Mouse (Mus musculus) midbrain, postnatal 0 days (tissue): Measurements from ENCODE around the gene Ddx41. TPM values are rescaled to one million over a fixed set of nuclear protein-coding genes. Genes with fewer than 3 reads are reported as not detected.

Experiments
- ATAC-seq: fragments of 200-750 bp; cut with Nextera tagmentation; 2 replicates; pipeline ENCODE4 v1.8.0; 2017; ENCODE audit warnings: moderate number of reproducible peaks, mild to moderate bottlenecking, moderate TSS enrichment, moderate library complexity; ENCODE audit not compliant: low FRiP score
- DNase-seq: peaks from one replicate; pipeline ENCODE4 v3.0.0-alpha.2; 2015; ENCODE audit warnings: low spot score
- H3K27ac ChIP-seq: fragments of 300-500 bp; sonication (generic); 2 replicates; pipeline ENCODE4 v1.5.1; 2014; ENCODE audit warnings: low read depth, mild to moderate bottlenecking, low read length, mixed read lengths
- H3K27me3 ChIP-seq: fragments of 300-500 bp; sonication (generic); 2 replicates; pipeline ENCODE4 v1.6.1; 2014; ENCODE audit warnings: low read length, control low read depth, mixed read lengths; ENCODE audit not compliant: insufficient read depth
- H3K36me3 ChIP-seq: fragments of 300-500 bp; sonication (generic); 2 replicates; pipeline ENCODE4 v1.6.1; 2014; ENCODE audit warnings: low read length, control low read depth, mixed read lengths; ENCODE audit not compliant: insufficient read depth
- H3K4me1 ChIP-seq: fragments of 300-500 bp; sonication (generic); 2 replicates; pipeline ENCODE4 v1.6.1; 2014; ENCODE audit warnings: mild to moderate bottlenecking, control low read depth, antibody characterized with exemption, low read length, mixed read lengths; ENCODE audit not compliant: insufficient read depth
- H3K4me2 ChIP-seq: fragments of 300-500 bp; sonication (generic); 2 replicates; pipeline ENCODE4 v1.6.1; 2014; ENCODE audit warnings: low read depth, mild to moderate bottlenecking, low read length, mixed read lengths; ENCODE audit not compliant: poor library complexity, severe bottlenecking
- H3K4me3 ChIP-seq: fragments of 300-500 bp; sonication (generic); 2 replicates; pipeline ENCODE4 v1.5.1; 2014; ENCODE audit warnings: low read depth, mild to moderate bottlenecking, low read length, moderate library complexity
- H3K9ac ChIP-seq: fragments of 300-500 bp; sonication (generic); replicated peaks from 2 replicates; pipeline ENCODE4 v1.6.1; 2014; ENCODE audit warnings: mild to moderate bottlenecking, low read length, moderate library complexity, mixed read lengths; ENCODE audit not compliant: poor library complexity, severe bottlenecking
- H3K9me3 ChIP-seq: fragments of 300-500 bp; sonication (generic); 2 replicates; pipeline ENCODE4 v1.6.1; 2016; ENCODE audit warnings: low read length, control low read depth
- CTCF ChIP-seq: IDR thresholded peaks from 2 replicates; pipeline ENCODE4 v1.5.1; 2016; ENCODE audit warnings: antibody characterized with exemption, mild to moderate bottlenecking
- WGBS: fragments of 180-500 bp; shearing (Covaris S2); extraction: QIAGEN DNeasy Blood & Tissue Kit; methylation state at CpG from one replicate; pipeline ENCODE4 v1.1.7; 2014; 5-methylcytosine and 5-hydroxymethylcytosine counted together
- microRNA-seq: library from miRNA; unstranded; fragments of <30 nt; microRNA quantifications from one replicate; pipeline ENCODE4, GENCODE M21; 2016; ENCODE audit warnings: borderline number of aligned reads
- polyA plus RNA-seq: library from polyadenylated mRNA; unstranded; fragments of >200 nt; fragmentation: Nextera tagmentation; extraction: Ambion mirVana; gene quantifications from 2 replicates; pipeline ENCODE4 v1.2.1, GENCODE M21; 2015
- total RNA-seq: library from RNA; depleted of rRNA; stranded (reverse); fragments of >200 nt; gene quantifications from 2 replicates; pipeline ENCODE4 v1.2.3, GENCODE M21; 2014; rRNA removed

Ddx41 gene
- total and polyA plus RNA-seq, 2 experiments from 2014 or later, result 45.4 to 58.9 TPM

GRCm38 (mm10) chr13:55483593-55483992, 52.9 kb downstream of the Ddx41 start:
- Histone ChIP-seq H3K27me3 (no peaks in the 10 kb centered on the region), H3K36me3 (peaks cover 39% of the 10 kb centered on the region), H3K4me3 (peak overlapping the region; percentile 75), H3K9ac (peak overlapping the region; percentile 98), H3K9me3 (no peaks in the 10 kb centered on the region), H3K4me2 (peak overlapping the region; percentile 97), H3K27ac (peak overlapping the region; percentile 75), H3K4me1 (peaks cover 11% of the 10 kb centered on the region; the same call in 1 of the 2 replicates)
- peak; percentile 95 for DNase-seq
- TF ChIP-seq CTCF, result no peak
- 3% methylated on average over 15 of the region's 15 CpGs for WGBS
- ATAC-seq, result peak; percentile 79

- no peak for TF ChIP-seq CTCF
- H3K27ac ChIP-seq, result peak overlapping the region; percentile 75
- H3K4me3 ChIP-seq, result peak overlapping the region; percentile 75
- H3K9ac ChIP-seq, result peak overlapping the region; percentile 98
- peaks cover 39% of the 10 kb centered on the region for H3K36me3 ChIP-seq
- ATAC-seq (no peak), DNase-seq (no peak)
- no peaks in the 10 kb centered on the region for H3K9me3 ChIP-seq
- peak overlapping the region; percentile 97 for H3K4me2 ChIP-seq
- 32% methylated on average over 9 of the region's 9 CpGs for WGBS
- H3K27me3 ChIP-seq, result no peaks in the 10 kb centered on the region
- H3K4me1 ChIP-seq, result peaks cover 11% of the 10 kb centered on the region; the same call in 1 of the 2 replicates
Observed at GRCm38 (mm10) chr13:55483071-55483470, 53.4 kb downstream of the Ddx41 start.

GRCm38 (mm10) chr13:55482542-55482941, 53.9 kb downstream of the Ddx41 start:
- DNase-seq (no peak), ATAC-seq (no peak)
- Histone ChIP-seq H3K9me3 (no peaks in the 10 kb centered on the region), H3K4me2 (peak overlapping the region; percentile 97), H3K4me3 (no peak overlapping the region; the same call in none of the 2 replicates), H3K9ac (no peak overlapping the region), H3K27ac (peak overlapping the region; percentile 32; the same call in 1 of the 2 replicates), H3K27me3 (no peaks in the 10 kb centered on the region), H3K4me1 (peaks cover 11% of the 10 kb centered on the region; the same call in 1 of the 2 replicates), H3K36me3 (peaks cover 40% of the 10 kb centered on the region)
- peak; percentile 9; the same call in 1 of the 2 replicates for TF ChIP-seq CTCF
- 62% methylated on average over 7 of the region's 7 CpGs for WGBS

Small RNA genes within 50 kb of the gene (microRNA-seq; reads per million reads assigned to microRNA genes)
- gene Mir6945, result 4.7 reads per million, percentile 10 among the genes with 10 or more reads in this experiment

Other genes starting within 250 kb of the Ddx41 start
- gene Prelid1, start 216.2 kb downstream of the Ddx41 start, total RNA-seq, result 208 and 210 TPM in 2 replicates
- gene Prelid1, start 216.2 kb downstream of the Ddx41 start, polyA plus RNA-seq, result 318 and 326 TPM in 2 replicates
- gene Rab24, start 214.7 kb downstream of the Ddx41 start, total RNA-seq, result 70.0 and 88.1 TPM in 2 replicates
- gene Rab24, start 214.7 kb downstream of the Ddx41 start, polyA plus RNA-seq, result 83.2 and 84.2 TPM in 2 replicates
- 6.6 and 7.2 TPM in 2 replicates for gene Mxd3, start 206.8 kb downstream of the Ddx41 start, total RNA-seq
- gene Mxd3, start 206.8 kb downstream of the Ddx41 start, polyA plus RNA-seq, result 3.5 and 3.6 TPM in 2 replicates
- gene Lman2, start 173.9 kb downstream of the Ddx41 start, total RNA-seq, result 55.7 and 55.9 TPM in 2 replicates
- 32.8 and 35.0 TPM in 2 replicates for gene Lman2, start 173.9 kb downstream of the Ddx41 start, polyA plus RNA-seq
- gene Rgs14, start 166.9 kb downstream of the Ddx41 start, total RNA-seq, result 0.44 and 1.1 TPM in 2 replicates
- gene Rgs14, start 166.9 kb downstream of the Ddx41 start, polyA plus RNA-seq, result 1.3 and 1.5 TPM in 2 replicates
- gene Slc34a1, start 138.5 kb downstream of the Ddx41 start, total RNA-seq, result not detected in 2 replicates
- 0.04 TPM in 1 of 2 replicates, not detected in the other for gene Slc34a1, start 138.5 kb downstream of the Ddx41 start, polyA plus RNA-seq
- gene Pfn3, start 121.4 kb downstream of the Ddx41 start, total RNA-seq, result 0.71 TPM in 1 of 2 replicates, not detected in the other
- gene Pfn3, start 121.4 kb downstream of the Ddx41 start, polyA plus RNA-seq, result 1.5 and 1.6 TPM in 2 replicates
- not detected in 2 replicates for gene F12, start 109.9 kb downstream of the Ddx41 start, total RNA-seq
- gene F12, start 109.9 kb downstream of the Ddx41 start, polyA plus RNA-seq, result 0.43 and 0.49 TPM in 2 replicates
- gene Grk6, start 91.6 kb downstream of the Ddx41 start, total RNA-seq, result 70.4 and 71.9 TPM in 2 replicates
- 35.5 and 35.8 TPM in 2 replicates for gene Grk6, start 91.6 kb downstream of the Ddx41 start, polyA plus RNA-seq
- gene Prr7, start 72.4 kb downstream of the Ddx41 start, total RNA-seq, result 101 and 131 TPM in 2 replicates
- 6.6 and 8.1 TPM in 2 replicates for gene Prr7, start 72.4 kb downstream of the Ddx41 start, polyA plus RNA-seq
- 498 and 510 TPM in 2 replicates for gene Dbn1, start 48.5 kb downstream of the Ddx41 start, total RNA-seq
- 482 and 484 TPM in 2 replicates for gene Dbn1, start 48.5 kb downstream of the Ddx41 start, polyA plus RNA-seq
- 32.3 and 41.3 TPM in 2 replicates for gene Pdlim7, start 23.0 kb downstream of the Ddx41 start, total RNA-seq
- gene Pdlim7, start 23.0 kb downstream of the Ddx41 start, polyA plus RNA-seq, result 153 and 171 TPM in 2 replicates
- 3.0 and 4.5 TPM in 2 replicates for gene Dok3, start 7.4 kb downstream of the Ddx41 start, total RNA-seq
- 1.4 and 1.6 TPM in 2 replicates for gene Dok3, start 7.4 kb downstream of the Ddx41 start, polyA plus RNA-seq
- 73.9 and 90.6 TPM in 2 replicates for gene Fam193b, start 34.5 kb upstream of the Ddx41 start, total RNA-seq
- gene Fam193b, start 34.5 kb upstream of the Ddx41 start, polyA plus RNA-seq, result 42.7 and 43.5 TPM in 2 replicates
- 57.6 and 62.5 TPM in 2 replicates for gene Tmed9, start 37.1 kb upstream of the Ddx41 start, total RNA-seq
- 101 and 102 TPM in 2 replicates for gene Tmed9, start 37.1 kb upstream of the Ddx41 start, polyA plus RNA-seq
- gene B4galt7, start 63.2 kb upstream of the Ddx41 start, total RNA-seq, result 62.6 and 67.7 TPM in 2 replicates
- 50.1 and 55.1 TPM in 2 replicates for gene B4galt7, start 63.2 kb upstream of the Ddx41 start, polyA plus RNA-seq
- 90.6 and 101 TPM in 2 replicates for gene Caml, start 86.3 kb upstream of the Ddx41 start, total RNA-seq
- gene Caml, start 86.3 kb upstream of the Ddx41 start, polyA plus RNA-seq, result 113 and 114 TPM in 2 replicates
- 22.3 and 29.8 TPM in 2 replicates for gene Ddx46, start 98.4 kb upstream of the Ddx41 start, total RNA-seq
- gene Ddx46, start 98.4 kb upstream of the Ddx41 start, polyA plus RNA-seq, result 20.4 and 21.9 TPM in 2 replicates
- gene B230219D22Rik, start 156.5 kb upstream of the Ddx41 start, total RNA-seq, result 164 and 177 TPM in 2 replicates
- gene B230219D22Rik, start 156.5 kb upstream of the Ddx41 start, polyA plus RNA-seq, result 58.4 and 62.8 TPM in 2 replicates
- 93.4 and 108 TPM in 2 replicates for gene Txndc15, start 178.0 kb upstream of the Ddx41 start, total RNA-seq
- gene Txndc15, start 178.0 kb upstream of the Ddx41 start, polyA plus RNA-seq, result 137 and 142 TPM in 2 replicates
- 7.2 and 8.6 TPM in 2 replicates for gene Pcbd2, start 190.7 kb upstream of the Ddx41 start, total RNA-seq
- gene Pcbd2, start 190.7 kb upstream of the Ddx41 start, polyA plus RNA-seq, result 28.2 and 30.6 TPM in 2 replicates
- gene Catsper3, start 247.9 kb upstream of the Ddx41 start, total RNA-seq, result not detected in 2 replicates
- 0.29 and 0.30 TPM in 2 replicates for gene Catsper3, start 247.9 kb upstream of the Ddx41 start, polyA plus RNA-seq